Mouse (Mus musculus) lung, postnatal 25 days (tissue): ENCODE results near the gene Znrf2.
"Not testable (repeated sequence)": the region's sequence is repeated elsewhere in the genome, so short reads cannot be mapped to it uniquely, and the experiment has no call there.

Source experiments
- DNase-seq: peaks from one replicate; pipeline ENCODE4 v3.0.0; 2022; ENCODE audit warnings: low spot score

Znrf2 gene

GRCm38 (mm10) chr6:54849179-54850156 lies 32.8 kb downstream of the Znrf2 start:
- DNase-seq, result no peak

GRCm38 (mm10) chr6:54851778-54852177 lies 35.1 kb downstream of the Znrf2 start:
- DNase-seq, result no peak

GRCm38 (mm10) chr6:54852669-54853068 lies 36.0 kb downstream of the Znrf2 start:
- no peak for DNase-seq

GRCm38 (mm10) chr6:54854859-54855258 lies 38.1 kb downstream of the Znrf2 start:
- DNase-seq, result no peak

- no peak for DNase-seq
Observed at GRCm38 (mm10) chr6:54855801-54856583, 39.3 kb downstream of the Znrf2 start.

GRCm38 (mm10) chr6:54859159-54859558 lies 42.4 kb downstream of the Znrf2 start:
- DNase-seq, result not testable (repeated sequence)

- no peak for DNase-seq
Observed at GRCm38 (mm10) chr6:54860180-54860579, 43.5 kb downstream of the Znrf2 start.

GRCm38 (mm10) chr6:54866731-54867410 lies 50.2 kb downstream of the Znrf2 start:
- peak; percentile 48 for DNase-seq

- DNase-seq, result peak; percentile 33
Observed at GRCm38 (mm10) chr6:54867411-54867745, 50.7 kb downstream of the Znrf2 start.

GRCm38 (mm10) chr6:54873029-54873428 lies 56.3 kb downstream of the Znrf2 start:
- DNase-seq, result no peak

- no peak for DNase-seq
Observed at GRCm38 (mm10) chr6:54876782-54877181, 60.1 kb downstream of the Znrf2 start.

GRCm38 (mm10) chr6:54877651-54878050 lies 60.9 kb downstream of the Znrf2 start:
- DNase-seq, result no peak

GRCm38 (mm10) chr6:54878546-54878945 lies 61.8 kb downstream of the Znrf2 start:
- no peak for DNase-seq

- DNase-seq, result no peak
Observed at GRCm38 (mm10) chr6:54880086-54880485, 63.4 kb downstream of the Znrf2 start.

- DNase-seq, result no peak
Observed at GRCm38 (mm10) chr6:54883424-54883823, 66.7 kb downstream of the Znrf2 start.

- no peak for DNase-seq
Observed at GRCm38 (mm10) chr6:54886195-54886594, 69.5 kb downstream of the Znrf2 start.

GRCm38 (mm10) chr6:54890221-54890620 lies 73.5 kb downstream of the Znrf2 start:
- no peak for DNase-seq

GRCm38 (mm10) chr6:54891384-54891783 lies 74.7 kb downstream of the Znrf2 start:
- no peak for DNase-seq

- DNase-seq, result no peak
Observed at GRCm38 (mm10) chr6:54900256-54900655, 83.5 kb downstream of the Znrf2 start.

GRCm38 (mm10) chr6:54902547-54902946 lies 85.8 kb downstream of the Znrf2 start:
- no peak for DNase-seq

- DNase-seq, result no peak
Observed at GRCm38 (mm10) chr6:54906053-54907040, 89.6 kb downstream of the Znrf2 start.
